Mouse (Mus musculus) CH12F3 (cell line): Measurements from ENCODE around the gene Bahcc1.

ENCODE experiments used
- in situ Hi-C: fragments of 300-500 bp; cut with MboI; formaldehyde crosslinking; loops from 2 replicates; pipeline ENCODE4 v1.14.3; 2020; ENCODE audit warnings: low sequenced_read_pairs

Bahcc1 gene

GRCm38 (mm10) chr11:120293714-120294113 is 61.0 kb downstream of the Bahcc1 start:
- in situ Hi-C loops: no loop called here

GRCm38 (mm10) chr11:120296305-120297144 is 63.8 kb downstream of the Bahcc1 start:
- in situ Hi-C loops: no loop called here

GRCm38 (mm10) chr11:120297767-120298166 is 65.0 kb downstream of the Bahcc1 start:
- in situ Hi-C loops: no loop called here

- in situ Hi-C loops: no loop called here
Measured at GRCm38 (mm10) chr11:120298441-120299141, 65.8 kb downstream of the Bahcc1 start.

DNA sequence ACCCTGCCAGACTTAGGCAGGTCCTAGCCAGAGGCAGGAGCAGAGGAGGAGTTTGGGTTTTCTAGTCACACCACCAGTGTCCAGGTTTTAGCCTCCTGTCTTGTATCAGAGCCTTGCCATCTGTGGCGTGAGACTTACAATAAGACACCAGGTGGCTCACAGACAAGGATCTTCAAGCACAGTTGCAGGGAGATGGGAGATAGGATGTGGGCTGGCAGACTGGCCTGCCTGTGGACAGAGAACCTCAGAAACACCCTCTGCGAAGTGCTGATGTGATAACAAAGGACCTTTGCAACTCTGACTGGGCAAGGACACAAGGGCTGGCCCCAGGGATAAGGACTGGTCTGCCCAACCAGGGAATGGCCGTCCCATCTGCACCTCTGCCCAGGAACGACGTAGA is 66.7 kb downstream of the Bahcc1 start:
- in situ Hi-C loops: no loop called here

DNA sequence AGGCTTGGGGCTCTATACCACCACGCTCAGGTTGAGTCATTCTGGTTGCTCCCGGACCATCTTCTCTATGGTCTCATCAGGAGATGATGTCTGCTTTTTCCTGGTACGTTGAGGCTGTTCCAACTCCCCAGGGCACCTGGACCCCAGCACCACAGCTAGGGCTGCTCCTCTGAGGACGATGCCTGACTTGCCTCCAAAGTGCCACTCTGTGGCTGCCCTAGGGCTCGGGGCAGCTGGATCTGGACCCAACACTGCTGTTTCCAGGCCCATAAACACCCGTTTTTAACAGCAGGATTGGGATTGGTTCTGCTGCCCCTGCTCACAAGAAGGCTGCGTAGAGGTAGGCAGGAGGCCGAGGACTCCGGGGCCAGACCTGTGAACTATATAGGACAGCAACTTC is 70.4 kb downstream of the Bahcc1 start:
- in situ Hi-C loops: no loop called here

DNA sequence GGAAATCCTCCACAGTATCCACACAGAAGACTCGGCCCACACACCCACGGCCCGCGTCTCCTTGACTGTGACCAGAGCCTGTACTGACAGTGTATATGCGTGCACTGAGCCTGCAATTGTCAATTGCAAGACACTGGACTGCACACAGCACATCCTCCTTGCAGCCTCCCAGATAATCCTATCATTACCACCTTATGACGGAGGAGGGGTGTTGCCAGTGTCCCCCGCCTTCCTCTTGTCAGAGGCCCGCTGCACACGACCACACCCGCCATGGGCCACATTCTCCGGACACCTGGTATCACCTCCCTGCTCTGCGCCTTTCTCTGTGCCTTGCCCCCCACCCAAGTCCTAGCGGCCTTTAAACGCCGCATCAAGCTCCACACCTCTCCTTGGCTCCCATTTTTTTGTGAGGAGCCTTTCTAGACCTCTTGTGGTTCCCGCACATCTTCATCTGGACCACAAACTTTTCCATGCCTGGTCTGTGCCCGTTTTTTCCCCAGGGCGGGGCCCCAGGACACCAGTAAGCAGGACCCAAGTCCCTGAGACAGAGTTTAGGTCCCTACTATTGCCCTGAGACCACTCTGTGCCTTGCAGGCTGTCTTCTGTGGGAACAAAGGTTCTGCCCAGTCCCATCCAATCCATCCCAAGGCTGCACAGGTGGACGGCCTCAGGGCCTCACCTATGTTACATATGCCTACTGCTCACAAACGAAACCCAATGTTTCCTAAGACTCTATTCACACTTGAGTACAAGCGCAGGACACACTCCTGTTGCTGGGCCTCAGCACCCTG is 71.0 kb downstream of the Bahcc1 start:
- in situ Hi-C loops: no loop called here

- in situ Hi-C loops: no loop called here
Measured at GRCm38 (mm10) chr11:120304350-120304694, 71.6 kb downstream of the Bahcc1 start.

DNA sequence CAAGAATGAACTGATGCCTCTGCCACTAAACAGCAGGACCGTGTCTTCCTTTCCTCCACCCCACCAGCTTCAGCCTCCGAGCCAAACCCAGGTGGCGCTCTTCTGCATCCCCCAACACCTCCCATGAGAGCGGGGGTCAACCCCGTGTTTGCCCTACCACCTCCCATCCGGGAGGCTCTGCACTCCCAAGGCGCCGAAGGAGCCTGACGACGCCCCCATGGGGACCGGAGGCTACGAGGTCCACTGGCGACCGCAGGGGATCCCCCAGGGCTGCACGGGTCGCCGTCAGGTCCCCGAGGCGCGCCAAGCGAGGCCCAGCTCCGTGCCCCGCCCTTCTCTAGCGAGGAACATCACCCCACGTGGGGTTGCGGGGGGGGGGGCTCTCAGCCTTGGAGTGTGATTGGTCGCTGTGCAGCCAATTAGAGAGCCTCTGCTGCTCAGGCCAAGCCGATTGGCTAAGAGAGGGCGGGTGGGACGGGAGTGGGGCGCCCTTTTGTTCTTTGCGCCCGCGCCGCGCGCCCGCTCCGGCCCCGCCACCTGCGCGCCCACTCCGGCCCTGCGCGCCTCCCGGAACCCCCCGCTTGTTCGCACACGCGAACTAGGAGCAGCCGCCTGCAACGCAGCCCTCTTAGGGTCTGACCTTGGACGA is 72.3 kb downstream of the Bahcc1 start:
- in situ Hi-C loops: no loop called here

- in situ Hi-C loops: no loop called here
Measured at GRCm38 (mm10) chr11:120305535-120306365, 73.0 kb downstream of the Bahcc1 start.

GRCm38 (mm10) chr11:120306366-120307131 is 73.8 kb downstream of the Bahcc1 start:
- in situ Hi-C loops: no loop called here

DNA sequence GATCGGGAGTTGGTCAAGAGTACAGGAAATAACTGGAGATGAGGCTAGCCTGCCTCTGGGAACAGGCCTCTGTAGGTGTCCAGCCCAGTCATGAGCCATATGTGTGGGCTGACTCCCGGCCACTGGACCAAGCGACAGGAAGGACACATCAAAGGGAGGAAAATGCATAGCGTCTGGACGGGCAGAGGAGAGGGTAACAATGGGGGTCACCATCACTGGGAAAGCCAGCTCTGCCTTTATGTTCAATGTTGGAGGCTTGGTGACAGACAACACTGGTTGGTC is 74.3 kb downstream of the Bahcc1 start:
- in situ Hi-C loops: no loop called here

DNA sequence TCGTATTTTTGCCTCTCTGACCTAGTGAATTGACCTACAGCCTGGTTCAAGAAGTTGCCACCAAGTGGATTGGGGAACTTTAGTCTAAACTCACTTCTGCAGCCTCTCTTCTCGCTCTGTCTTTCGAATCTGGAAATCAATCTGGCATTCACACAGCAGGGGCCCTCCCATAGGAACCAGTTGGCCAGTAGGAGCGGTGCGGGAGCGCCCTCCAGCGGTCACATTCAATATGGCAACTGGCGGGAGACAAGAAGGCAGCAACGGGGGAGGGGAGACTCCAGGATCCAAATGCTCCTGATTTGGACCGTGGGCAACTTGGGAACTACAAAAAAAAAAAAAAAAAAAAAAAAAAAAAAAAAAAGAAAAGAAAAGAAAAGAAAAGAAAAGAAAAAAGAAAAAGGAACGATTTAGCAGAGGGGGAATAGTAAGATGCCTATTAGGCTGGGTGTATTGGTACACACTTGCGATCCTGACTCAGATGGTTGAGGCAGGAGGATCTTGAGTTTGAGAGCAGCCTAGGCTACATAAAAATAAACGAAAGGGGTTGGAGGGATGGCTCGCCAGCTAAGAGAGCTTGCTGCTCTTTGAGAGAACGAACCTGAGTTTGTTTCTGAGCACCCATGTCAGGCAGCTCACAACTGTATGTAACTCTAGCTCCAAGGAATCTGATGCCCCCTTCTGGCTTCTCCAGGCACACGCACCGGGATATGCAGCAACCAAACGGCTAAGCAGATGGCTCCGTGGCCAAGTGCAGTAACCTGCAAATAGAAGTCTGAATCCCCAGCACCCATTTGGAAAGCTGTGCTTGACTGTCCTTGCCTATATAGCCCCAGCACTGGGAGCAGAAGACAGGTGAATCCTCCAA is 75.1 kb downstream of the Bahcc1 start:
- in situ Hi-C loops: no loop called here

- in situ Hi-C loops: no loop called here
Measured at GRCm38 (mm10) chr11:120308441-120309320, 75.9 kb downstream of the Bahcc1 start.

GRCm38 (mm10) chr11:120310813-120311312 is 78.1 kb downstream of the Bahcc1 start:
- in situ Hi-C loops: no loop called here

GRCm38 (mm10) chr11:120311561-120311960 is 78.8 kb downstream of the Bahcc1 start:
- in situ Hi-C loops: no loop called here

GRCm38 (mm10) chr11:120312069-120312468 is 79.3 kb downstream of the Bahcc1 start:
- in situ Hi-C loops: no loop called here
